Mouse (Mus musculus): ENCODE data around the gene Hspa8. TPM values are rescaled to one million over a fixed set of nuclear protein-coding genes. Genes with fewer than 3 reads are reported as not detected.

The Hspa8 gene
- polyA plus RNA-seq, 1 experiment from 2014 or later = 3,041 TPM

GRCm38 (mm10) chr9:40793581-40793980 lies 7.2 kb upstream of the Hspa8 start:
- Histone ChIP-seq H3K27me3 (ENCODE audit: control insufficient read depth, insufficient read depth, low read length) (no peaks in the 10 kb centered on the region), H3K9ac (replicated peaks; ENCODE audit: low read length) (no peak overlapping the region), H3K9me3 (ENCODE audit: control insufficient read depth, low read length) (no peaks in the 10 kb centered on the region), H3K4me2 (ENCODE audit: low read length) (no peak overlapping the region), H3K27ac (replicated peaks; ENCODE audit: low read depth, low read length) (no peak overlapping the region), H3K4me1 (ENCODE audit: control insufficient read depth, insufficient read depth, low read length) (no peaks in the 10 kb centered on the region), H3K36me3 (ENCODE audit: control insufficient read depth, insufficient read depth, low read length) (no peaks in the 10 kb centered on the region), H3K4me3 (replicated peaks; ENCODE audit: low read depth, low read length) (no peak overlapping the region)
- no peak for ATAC-seq (ENCODE audit: low FRiP score, low TSS enrichment)
- no peak for DNase-seq
- WGBS = 96% methylated on average over 5 of the region's 5 CpGs

GRCm38 (mm10) chr9:40794251-40794650 lies 6.5 kb upstream of the Hspa8 start:
- ATAC-seq (ENCODE audit: low FRiP score, low TSS enrichment) (no peak), DNase-seq (no peak)
- Histone ChIP-seq H3K4me3 (replicated peaks; ENCODE audit: low read depth, low read length) (no peak overlapping the region), H3K36me3 (ENCODE audit: control insufficient read depth, insufficient read depth, low read length) (no peaks in the 10 kb centered on the region), H3K4me1 (ENCODE audit: control insufficient read depth, insufficient read depth, low read length) (0 out of 2 replicates have a peak, but pooled peaks cover 3% of the 10 kb centered on the region), H3K27ac (replicated peaks; ENCODE audit: low read depth, low read length) (no peak overlapping the region), H3K4me2 (ENCODE audit: low read length) (no peak overlapping the region), H3K9me3 (ENCODE audit: control insufficient read depth, low read length) (no peaks in the 10 kb centered on the region), H3K9ac (replicated peaks; ENCODE audit: low read length) (no peak overlapping the region), H3K27me3 (ENCODE audit: control insufficient read depth, insufficient read depth, low read length) (no peaks in the 10 kb centered on the region)
- WGBS = 30% methylated on average over 5 of the region's 5 CpGs

GRCm38 (mm10) chr9:40794926-40795325 lies 5.9 kb upstream of the Hspa8 start:
- peaks cover 9% of the 10 kb centered on the region for H3K4me1 ChIP-seq (ENCODE audit: control insufficient read depth, insufficient read depth, low read length)
- H3K4me2 ChIP-seq (ENCODE audit: low read length) = no peak overlapping the region
- no peak overlapping the region for H3K9ac ChIP-seq (replicated peaks; ENCODE audit: low read length)
- no peak for DNase-seq
- no peak overlapping the region for H3K27ac ChIP-seq (replicated peaks; ENCODE audit: low read depth, low read length)
- H3K4me3 ChIP-seq (replicated peaks; ENCODE audit: low read depth, low read length) = no peak overlapping the region
- no peak for ATAC-seq (ENCODE audit: low FRiP score, low TSS enrichment)
- no peaks in the 10 kb centered on the region for H3K27me3 ChIP-seq (ENCODE audit: control insufficient read depth, insufficient read depth, low read length)
- H3K9me3 ChIP-seq (ENCODE audit: control insufficient read depth, low read length) = no peaks in the 10 kb centered on the region
- 72% methylated on average over 5 of the region's 5 CpGs for WGBS
- H3K36me3 ChIP-seq (ENCODE audit: control insufficient read depth, insufficient read depth, low read length) = no peaks in the 10 kb centered on the region

GRCm38 (mm10) chr9:40795562-40795961 lies 5.2 kb upstream of the Hspa8 start:
- Histone ChIP-seq H3K4me2 (ENCODE audit: low read length) (no peak overlapping the region), H3K9me3 (ENCODE audit: control insufficient read depth, low read length) (no peaks in the 10 kb centered on the region), H3K36me3 (ENCODE audit: control insufficient read depth, insufficient read depth, low read length) (no peaks in the 10 kb centered on the region), H3K4me3 (replicated peaks; ENCODE audit: low read depth, low read length) (no peak overlapping the region), H3K27me3 (ENCODE audit: control insufficient read depth, insufficient read depth, low read length) (no peaks in the 10 kb centered on the region), H3K4me1 (ENCODE audit: control insufficient read depth, insufficient read depth, low read length) (peaks cover 9% of the 10 kb centered on the region), H3K27ac (replicated peaks; ENCODE audit: low read depth, low read length) (no peak overlapping the region), H3K9ac (replicated peaks; ENCODE audit: low read length) (no peak overlapping the region)
- DNase-seq (no peak), ATAC-seq (ENCODE audit: low FRiP score, low TSS enrichment) (no peak)
- WGBS = 79% methylated on average over 2 of the region's 2 CpGs

GRCm38 (mm10) chr9:40796054-40796453 lies 4.7 kb upstream of the Hspa8 start:
- Histone ChIP-seq H3K4me1 (ENCODE audit: control insufficient read depth, insufficient read depth, low read length) (peaks cover 9% of the 10 kb centered on the region), H3K27me3 (ENCODE audit: control insufficient read depth, insufficient read depth, low read length) (no peaks in the 10 kb centered on the region), H3K36me3 (ENCODE audit: control insufficient read depth, insufficient read depth, low read length) (no peaks in the 10 kb centered on the region), H3K4me3 (replicated peaks; ENCODE audit: low read depth, low read length) (no peak overlapping the region), H3K4me2 (ENCODE audit: low read length) (no peak overlapping the region), H3K27ac (replicated peaks; ENCODE audit: low read depth, low read length) (no peak overlapping the region), H3K9me3 (ENCODE audit: control insufficient read depth, low read length) (no peaks in the 10 kb centered on the region), H3K9ac (replicated peaks; ENCODE audit: low read length) (no peak overlapping the region)
- DNase-seq (no peak), ATAC-seq (ENCODE audit: low FRiP score, low TSS enrichment) (no peak)
- WGBS = 81% methylated on average over 4 of the region's 4 CpGs

- Histone ChIP-seq H3K9ac (replicated peaks; ENCODE audit: low read length) (no peak overlapping the region), H3K4me2 (ENCODE audit: low read length) (no peak overlapping the region), H3K27ac (replicated peaks; ENCODE audit: low read depth, low read length) (no peak overlapping the region), H3K4me3 (replicated peaks; ENCODE audit: low read depth, low read length) (no peak overlapping the region), H3K4me1 (ENCODE audit: control insufficient read depth, insufficient read depth, low read length) (peaks cover 10% of the 10 kb centered on the region), H3K9me3 (ENCODE audit: control insufficient read depth, low read length) (no peaks in the 10 kb centered on the region), H3K27me3 (ENCODE audit: control insufficient read depth, insufficient read depth, low read length) (no peaks in the 10 kb centered on the region), H3K36me3 (ENCODE audit: control insufficient read depth, insufficient read depth, low read length) (peaks cover 11% of the 10 kb centered on the region)
- WGBS = 61% methylated on average over 9 of the region's 9 CpGs
- no peak for ATAC-seq (ENCODE audit: low FRiP score, low TSS enrichment)
- DNase-seq = no peak
These were observed 2.4 kb upstream of the Hspa8 start for GRCm38 (mm10) chr9:40798247-40798960.

GRCm38 (mm10) chr9:40799112-40799511 lies 1.7 kb upstream of the Hspa8 start:
- peak overlapping the region; percentile 88; the same call in 1 of the 2 replicates for H3K4me2 ChIP-seq (ENCODE audit: low read length)
- peaks cover 18% of the 10 kb centered on the region for H3K36me3 ChIP-seq (ENCODE audit: control insufficient read depth, insufficient read depth, low read length)
- 32% methylated on average over 3 of the region's 3 CpGs for WGBS
- no peak overlapping the region for H3K4me3 ChIP-seq (replicated peaks; ENCODE audit: low read depth, low read length)
- no peak for DNase-seq
- H3K9ac ChIP-seq (replicated peaks; ENCODE audit: low read length) = no peak overlapping the region; the same call in 1 of the 2 replicates
- peaks cover 15% of the 10 kb centered on the region for H3K4me1 ChIP-seq (ENCODE audit: control insufficient read depth, insufficient read depth, low read length)
- no peak for ATAC-seq (ENCODE audit: low FRiP score, low TSS enrichment)
- H3K9me3 ChIP-seq (ENCODE audit: control insufficient read depth, low read length) = no peaks in the 10 kb centered on the region
- H3K27ac ChIP-seq (replicated peaks; ENCODE audit: low read depth, low read length) = peak overlapping the region; percentile 100
- H3K27me3 ChIP-seq (ENCODE audit: control insufficient read depth, insufficient read depth, low read length) = no peaks in the 10 kb centered on the region

- H3K27me3 ChIP-seq (ENCODE audit: control insufficient read depth, insufficient read depth, low read length) = no peaks in the 10 kb centered on the region
- H3K4me1 ChIP-seq (ENCODE audit: control insufficient read depth, insufficient read depth, low read length) = peaks cover 15% of the 10 kb centered on the region
- no peaks in the 10 kb centered on the region for H3K9me3 ChIP-seq (ENCODE audit: control insufficient read depth, low read length)
- H3K27ac ChIP-seq (replicated peaks; ENCODE audit: low read depth, low read length) = peak overlapping the region; percentile 100
- H3K9ac ChIP-seq (replicated peaks; ENCODE audit: low read length) = peak overlapping the region; percentile 72
- H3K36me3 ChIP-seq (ENCODE audit: control insufficient read depth, insufficient read depth, low read length) = peaks cover 26% of the 10 kb centered on the region
- peak overlapping the region; percentile 47 for H3K4me3 ChIP-seq (replicated peaks; ENCODE audit: low read depth, low read length)
- H3K4me2 ChIP-seq (ENCODE audit: low read length) = peak overlapping the region; percentile 88
- DNase-seq (peak; percentile 83), ATAC-seq (ENCODE audit: low FRiP score, low TSS enrichment) (peak; percentile 18)
- under 1% methylated on average over 30 of the region's 30 CpGs for WGBS
These were observed 815 bp upstream of the Hspa8 start for GRCm38 (mm10) chr9:40799837-40800501.
